Mouse (Mus musculus) MEL (cell line): Measurements from ENCODE around the gene Chrnd. TPM values are rescaled to one million over a fixed set of nuclear protein-coding genes. Genes with fewer than 3 reads are reported as not detected.

Source experiments
- DNase-seq: peaks from one replicate; pipeline ENCODE4 v3.0.0; 2011; ENCODE audit warnings: low read depth, low spot score
- H3K27ac ChIP-seq: 2 replicates; pipeline ENCODE4 v1.5.1; 2012; ENCODE audit warnings: low read depth, mild to moderate bottlenecking, control low read depth, low read length, moderate library complexity; ENCODE audit not compliant: control insufficient read depth
- H3K27me3 ChIP-seq, 2 experiments: fragments of 150-350 bp in 1 of 2; sonication (generic) in 1 of 2; 2 replicates each; pipeline ENCODE4 v1.6.1; 2012; ENCODE audit warnings: low read length in 2 of 2, mild to moderate bottlenecking in 2 of 2, improper control_type of control experiment in 1 of 2, moderate library complexity in 1 of 2; ENCODE audit not compliant: insufficient read depth in 2 of 2, control insufficient read depth in 1 of 2
- H3K36me3 ChIP-seq, 2 experiments: 2 replicates each; pipeline ENCODE4 v1.6.1; 2012 to 2014; ENCODE audit warnings: low read length in 2 of 2, improper control_type of control experiment in 1 of 2, inconsistent platforms in 1 of 2, mild to moderate bottlenecking in 1 of 2; ENCODE audit not compliant: insufficient read depth in 2 of 2, control insufficient read depth in 1 of 2
- H3K4me1 ChIP-seq, 2 experiments: fragments of 150-350 bp in 1 of 2; sonication (generic) in 1 of 2; 2 replicates each; pipeline ENCODE4 v1.6.1; 2012; ENCODE audit warnings: low read length in 2 of 2, improper control_type of control experiment in 1 of 2, mild to moderate bottlenecking in 1 of 2; ENCODE audit not compliant: insufficient read depth in 2 of 2, control insufficient read depth in 1 of 2
- H3K4me3 ChIP-seq, 2 experiments: fragments of 150-350 bp in 1 of 2; sonication (generic) in 1 of 2; 2 replicates each; pipeline ENCODE4 v1.5.1; 2012; ENCODE audit warnings: low read depth in 2 of 2, low read length in 2 of 2, mild to moderate bottlenecking in 2 of 2, moderate library complexity in 2 of 2, control low read depth in 1 of 2, improper control_type of control experiment in 1 of 2; ENCODE audit not compliant: control insufficient read depth in 1 of 2, insufficient read depth in 1 of 2
- H3K79me2 ChIP-seq: 2 replicates; pipeline ENCODE4 v1.6.1; 2012; ENCODE audit warnings: mild to moderate bottlenecking, low read length, moderate library complexity; ENCODE audit not compliant: control insufficient read depth, poor library complexity, insufficient read depth
- H3K9ac ChIP-seq: 2 replicates; pipeline ENCODE4 v1.6.1; 2012; ENCODE audit warnings: low read depth, mild to moderate bottlenecking, control low read depth, low read length, moderate library complexity; ENCODE audit not compliant: control insufficient read depth, poor library complexity, severe bottlenecking
- H3K9me3 ChIP-seq: fragments of 150-350 bp; sonication (generic); replicated peaks from 2 replicates; pipeline ENCODE4 v1.6.1; 2012; ENCODE audit warnings: mild to moderate bottlenecking, low read length, improper control_type of control experiment, moderate library complexity; ENCODE audit not compliant: insufficient read depth
- BHLHE40 ChIP-seq: IDR thresholded peaks from 2 replicates; pipeline ENCODE4 v1.6.1; 2012; ENCODE audit warnings: low read depth, mild to moderate bottlenecking, inconsistent platforms, low read length, improper control_type of control experiment, borderline replicate concordance
- CTCF ChIP-seq, 3 experiments: IDR thresholded peaks in 2 of 3; conservative IDR thresholded peaks in 1 of 3; 2 replicates each; pipeline ENCODE4 v1.5.1; 2011 to 2012; ENCODE audit warnings: low read length in 3 of 3, low read depth in 2 of 3, mild to moderate bottlenecking in 2 of 3, improper control_type of control experiment in 1 of 3, inconsistent platforms in 1 of 3, mixed read lengths in 1 of 3, moderate library complexity in 1 of 3; ENCODE audit not compliant: control insufficient read depth in 1 of 3, insufficient read depth in 1 of 3, poor library complexity in 1 of 3, severe bottlenecking in 1 of 3
- MAX ChIP-seq: IDR thresholded peaks from 2 replicates; pipeline ENCODE4 v1.6.1; 2011; ENCODE audit warnings: low read length, improper control_type of control experiment
- NELFE ChIP-seq: IDR thresholded peaks from 2 replicates; pipeline ENCODE4 v1.6.1; 2011; ENCODE audit warnings: low read depth, low read length, improper control_type of control experiment
- POLR2AphosphoS2 ChIP-seq: IDR thresholded peaks from 2 replicates; pipeline ENCODE4 v1.6.1; 2011; ENCODE audit warnings: low read length, improper control_type of control experiment
- TCF12 ChIP-seq: IDR thresholded peaks from 2 replicates; pipeline ENCODE4 v1.6.1; 2014; ENCODE audit warnings: low read depth, mild to moderate bottlenecking, inconsistent platforms, low read length, improper control_type of control experiment, moderate library complexity
- USF1 ChIP-seq: IDR thresholded peaks from 2 replicates; pipeline ENCODE4 v1.6.1; 2014; ENCODE audit warnings: low read depth, mild to moderate bottlenecking, inconsistent platforms, low read length, improper control_type of control experiment, moderate library complexity
- USF2 ChIP-seq, 2 experiments: IDR thresholded peaks; 2 replicates each; pipeline ENCODE4 v1.6.1; 2011 to 2012; ENCODE audit warnings: improper control_type of control experiment in 2 of 2, low read length in 2 of 2, borderline replicate concordance in 1 of 2, inconsistent platforms in 1 of 2, low read depth in 1 of 2, mild to moderate bottlenecking in 1 of 2; ENCODE audit not compliant: insufficient read depth in 1 of 2
- ZMIZ1 ChIP-seq: IDR thresholded peaks from 2 replicates; pipeline ENCODE4 v1.6.1; 2012; ENCODE audit warnings: low read depth, mild to moderate bottlenecking, inconsistent platforms, low read length, improper control_type of control experiment, moderate library complexity
- polyA plus RNA-seq, 2 experiments: library from polyadenylated mRNA; stranded (reverse) in 1 of 2; unstranded in 1 of 2; fragments of >175 nt in 1 of 2; fragments of >200 nt in 1 of 2; gene quantifications; 2 replicates each; pipeline versions ENCODE4 v1.2.1 to v1.2.4; 2012; ENCODE audit warnings: low replicate concordance in 2 of 2, low read depth in 1 of 2; ENCODE audit not compliant: insufficient read length in 2 of 2, insufficient read depth in 1 of 2, missing spikeins in 1 of 2
- total RNA-seq: library from RNA; depleted of rRNA; stranded (reverse); fragments of 300-350 nt; gene quantifications from 2 replicates; pipeline ENCODE4 v1.2.3, GENCODE M21; 2012

Chrnd gene
- total and polyA plus RNA-seq, 3 experiments: not detected

- H3K4me3 ChIP-seq: no peak overlapping the region
- no peaks in the 10 kb centered on the region for H3K9me3 ChIP-seq
- no peak for DNase-seq
- H3K27me3 ChIP-seq: peaks cover 0 to 1% of the 10 kb centered on the region in 2 experiments; a peak in 2 of 4 replicates
- H3K9ac ChIP-seq: no peak overlapping the region
- no peaks in the 10 kb centered on the region for H3K4me1 ChIP-seq
- H3K27ac ChIP-seq: no peak overlapping the region
- no peak for TF ChIP-seq POLR2AphosphoS2
- no peak for TF ChIP-seq BHLHE40
- TF ChIP-seq ZMIZ1: no peak
- H3K36me3 ChIP-seq: no peaks in the 10 kb centered on the region
- no peaks in the 10 kb centered on the region for H3K79me2 ChIP-seq
These were observed 15.1 kb downstream of the Chrnd start for GRCm38 (mm10) chr1:87205502-87205901.

GRCm38 (mm10) chr1:87206339-87206738 is 15.9 kb downstream of the Chrnd start:
- Histone ChIP-seq H3K27me3 (peaks cover 0 to 1% of the 10 kb centered on the region in 2 experiments; a peak in 2 of 4 replicates), H3K9me3 (no peaks in the 10 kb centered on the region)
- DNase-seq: no peak

GRCm38 (mm10) chr1:87211431-87211830 is 21.0 kb downstream of the Chrnd start:
- Histone ChIP-seq H3K4me1 (peaks cover 3 to 16% of the 10 kb centered on the region in 2 experiments; a peak in 3 of 4 replicates), H3K36me3 (peaks cover 1 to 20% of the 10 kb centered on the region in 2 experiments; a peak in 2 of 4 replicates), H3K4me3 (no peak overlapping the region), H3K9ac (no peak overlapping the region), H3K9me3 (no peaks in the 10 kb centered on the region), H3K79me2 (peaks cover 28% of the 10 kb centered on the region), H3K27me3 (no peaks in the 10 kb centered on the region), H3K27ac (no peak overlapping the region)
- DNase-seq: no peak
- TF ChIP-seq NELFE: no peak
- no peak for TF ChIP-seq TCF12
- TF ChIP-seq USF1: peak; percentile 15; the same call in 1 of the 2 replicates
- TF ChIP-seq MAX: no peak

More at GRCm38 (mm10) chr1:87206339-87206738, 15.9 kb downstream of the Chrnd start:
- TF ChIP-seq CTCF (IDR thresholded peaks at IDR 0.05 in 2 of 3, conservative IDR thresholded peaks at IDR 0.05 in 1 of 3; ENCODE audit: control insufficient read depth in 1 of 3, insufficient read depth in 1 of 3, low read depth in 2 of 3, low read length in 3 of 3, poor library complexity in 1 of 3, severe bottlenecking in 1 of 3) (peak in 1 of 3 experiments; percentile 11; a peak in 2 of 6 replicates), USF2 (IDR thresholded peaks at IDR 0.05; ENCODE audit: borderline replicate concordance in 1 of 2, insufficient read depth in 1 of 2, low read depth in 1 of 2, low read length in 2 of 2) (no peak)
- no peak overlapping the region for H3K4me3 ChIP-seq
- no peaks in the 10 kb centered on the region for H3K4me1 ChIP-seq
- no peak overlapping the region for H3K9ac ChIP-seq
- no peaks in the 10 kb centered on the region for H3K36me3 ChIP-seq
- H3K27ac ChIP-seq: no peak overlapping the region
- H3K79me2 ChIP-seq: no peaks in the 10 kb centered on the region
